Comparison of ENCODE assay signal across 29 mouse cellular contexts in the genomic region with DNA sequence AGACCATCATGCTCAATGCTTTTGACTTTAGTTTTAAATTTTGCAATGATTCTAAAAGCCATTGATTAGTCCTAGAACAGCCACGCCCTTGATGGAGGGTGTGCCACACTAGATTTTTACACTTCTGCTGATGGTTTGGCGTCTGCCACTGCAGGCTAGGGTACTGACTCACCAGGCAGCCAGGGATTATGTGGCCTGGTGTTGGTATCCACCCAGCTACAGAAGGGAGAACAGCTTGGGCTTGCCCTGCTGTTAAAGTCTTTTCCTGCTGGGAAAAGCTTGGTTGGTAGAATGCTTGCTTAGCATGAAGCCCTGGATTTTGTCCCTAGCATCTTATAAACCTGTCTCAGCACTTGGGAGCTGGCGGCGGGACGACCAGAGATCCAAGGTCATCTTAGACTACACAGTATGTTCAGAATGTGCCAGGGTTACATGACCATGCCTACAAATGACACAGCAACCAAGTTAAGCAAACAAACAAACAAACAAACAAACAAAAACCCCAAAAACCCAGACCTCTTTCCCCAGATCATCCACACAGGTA. TPM values are rescaled to one million over a fixed set of nuclear protein-coding genes. Genes with fewer than 3 reads are reported as not detected.
DNase-seq lines count a peak whose midpoint lies in the region; ATAC-seq and TF ChIP-seq lines count a peak whose summit lies in the region.
"Had no signal": no experiment of that assay in that cellular context is flagged by ENCODE, and none has a peak within 500 bp of the region (broad histone marks: within the 10 kb centered on the region; RNA-seq: fewer than 3 reads in every experiment).

No protein-coding gene starts in this region.

- H3K36me3 ChIP-seq in kidney, embryonic 15.5 days = peaks cover 6% of the 10 kb centered on the region; the same call in 1 of the 2 replicates
- no peaks in the 10 kb centered on the region for H3K36me3 ChIP-seq in kidney, embryonic 16.5 days (ENCODE audit: insufficient read depth, low read length)
- no peaks in the 10 kb centered on the region for H3K36me3 ChIP-seq in small intestine, adult 2 months (ENCODE audit: control insufficient read depth, insufficient read depth, low read length)
- H3K36me3 ChIP-seq: hindbrain, embryonic 12.5 days; intestine, embryonic 15.5 days; liver, embryonic 13.5 days had no signal

- TF ChIP-seq CTCF in small intestine, adult 2 months (IDR thresholded peaks at IDR 0.05; ENCODE audit: extremely low read depth, insufficient read length, insufficient replicate concordance, low read depth, low read length) = no peak

- no peak for TF ChIP-seq POLR2A in small intestine, adult 2 months (IDR thresholded peaks at IDR 0.05; ENCODE audit: low read depth, low read length)

- no peak overlapping the region for H3K4me2 ChIP-seq in kidney, embryonic 15.5 days
- no peak overlapping the region for H3K4me2 ChIP-seq in kidney, embryonic 16.5 days (replicated peaks; ENCODE audit: low read depth, low read length)
- H3K4me2 ChIP-seq: heart, embryonic 11.5 days; hindbrain, embryonic 12.5 days; intestine, embryonic 15.5 days; limb, embryonic 15.5 days; liver, embryonic 13.5 days had no signal

- no peaks in the 10 kb centered on the region for H3K9me3 ChIP-seq in kidney, embryonic 15.5 days (replicated peaks)
- no peaks in the 10 kb centered on the region for H3K9me3 ChIP-seq in kidney, embryonic 16.5 days (ENCODE audit: low read length)
- H3K9me3 ChIP-seq: hindbrain, embryonic 12.5 days; intestine, embryonic 15.5 days; limb, embryonic 10.5 days; limb, embryonic 15.5 days; liver, embryonic 13.5 days had no signal

- peaks cover 9% of the 10 kb centered on the region for H3K4me1 ChIP-seq in kidney, embryonic 15.5 days
- H3K4me1 ChIP-seq in kidney, embryonic 16.5 days (ENCODE audit: insufficient read depth, low read length) = peaks cover 8% of the 10 kb centered on the region; the same call in 1 of the 2 replicates
- H3K4me1 ChIP-seq in small intestine, adult 2 months (ENCODE audit: control insufficient read depth, insufficient read depth, insufficient read length, low read length) = peaks cover 6% of the 10 kb centered on the region; the same call in 1 of the 2 replicates
- H3K4me1 ChIP-seq: hindbrain, embryonic 12.5 days; intestine, embryonic 15.5 days; liver, embryonic 13.5 days had no signal

- no peak overlapping the region for H3K27ac ChIP-seq in kidney, embryonic 15.5 days
- no peak overlapping the region for H3K27ac ChIP-seq in kidney, embryonic 16.5 days (ENCODE audit: low read length)
- H3K27ac ChIP-seq in small intestine, adult 2 months (ENCODE audit: insufficient read depth, low read depth, low read length) = peak overlapping the region; percentile 45; the same call in 1 of the 2 replicates
- H3K27ac ChIP-seq: hindbrain, embryonic 12.5 days; hindbrain, postnatal 0 days; intestine, embryonic 15.5 days; limb, embryonic 10.5 days; limb, embryonic 15.5 days; liver, embryonic 13.5 days; macrophage; stomach, postnatal 0 days had no signal

- WGBS in kidney, embryonic 15.5 days = 80% methylated on average over 5 of the region's 5 CpGs
- WGBS in kidney, embryonic 16.5 days = 83% methylated on average over 5 of the region's 5 CpGs
- WGBS in small intestine, adult 2 months = 60% methylated on average over 5 of the region's 5 CpGs

- no peak for ATAC-seq in kidney, embryonic 15.5 days (replicated peaks; ENCODE audit: low FRiP score)
- ATAC-seq in kidney, embryonic 16.5 days (ENCODE audit: low FRiP score, low TSS enrichment) = no peak
- ATAC-seq: forebrain, embryonic 14.5 days; hindbrain, postnatal 0 days; intestine, embryonic 15.5 days; lung, postnatal 0 days had no signal

- no peaks in the 10 kb centered on the region for H3K27me3 ChIP-seq in kidney, embryonic 15.5 days
- no peaks in the 10 kb centered on the region for H3K27me3 ChIP-seq in kidney, embryonic 16.5 days (ENCODE audit: insufficient read depth, low read length)
- H3K27me3 ChIP-seq in small intestine, adult 2 months (ENCODE audit: control insufficient read depth, insufficient read depth, low read length) = no peaks in the 10 kb centered on the region
- H3K27me3 ChIP-seq: hindbrain, embryonic 12.5 days; intestine, embryonic 15.5 days; limb, embryonic 15.5 days; liver, embryonic 13.5 days had no signal

- no peak overlapping the region for H3K9ac ChIP-seq in kidney, embryonic 15.5 days
- H3K9ac ChIP-seq in kidney, embryonic 16.5 days (replicated peaks; ENCODE audit: low read length) = no peak overlapping the region
- H3K9ac ChIP-seq: hindbrain, embryonic 12.5 days; intestine, embryonic 15.5 days; limb, embryonic 15.5 days; liver, embryonic 13.5 days had no signal

- DNase-seq in cerebellum, adult 11-12 months = peak; percentile 69
- DNase-seq in cerebellum, adult 8-10 months = no peak
- DNase-seq in kidney, adult 11 months = peak; percentile 65
- peak; percentile 59 to 75 for DNase-seq in kidney, postnatal 36 days
- no peak for DNase-seq in spleen, postnatal 10 days (ENCODE audit: low spot score in 2 of 2)
- DNase-seq: adrenal gland, postnatal 36 days; gastrocnemius, postnatal 25 days; heart, adult 18-20 months; heart, postnatal 36 days; liver, embryonic 13.5 days; lung, adult 18-20 months; midbrain, embryonic 14.5 days; right cerebral cortex, postnatal 25 days; spleen, adult 18-20 months; thymus, adult 18-20 months; thymus, postnatal 25 days had no signal

- H3K4me3 ChIP-seq in kidney, embryonic 15.5 days (replicated peaks) = no peak overlapping the region
- H3K4me3 ChIP-seq in kidney, embryonic 16.5 days (ENCODE audit: low read length) = no peak overlapping the region
- no peak overlapping the region for H3K4me3 ChIP-seq in small intestine, adult 2 months (ENCODE audit: low read depth, low read length)
- H3K4me3 ChIP-seq: hindbrain, embryonic 12.5 days; intestine, embryonic 15.5 days; limb, embryonic 10.5 days; limb, embryonic 15.5 days; liver, embryonic 13.5 days had no signal

RNA-seq across cellular contexts. Expression of gene Itgb5, which starts 33.8 kb away (rescaled TPM):
- 44.4 and 46.9 TPM in 2 replicates for polyA plus RNA-seq in kidney, embryonic 15.5 days (2015; fragmentation: Nextera tagmentation; extraction: Ambion mirVana)
- 14.1 and 16.8 TPM in 2 replicates for polyA plus RNA-seq in kidney, embryonic 16.5 days (2015; fragmentation: Nextera tagmentation; extraction: Ambion mirVana)
- 36.3 and 80.3 TPM in 2 replicates for polyA plus RNA-seq in small intestine, adult 2 months (2012; rRNA removed)

Comparison
In these comparisons a context has a peak if more than half of its experiments do, and no peak if none do; other contexts are left out.
1. DNase-seq: peak in cerebellum, adult 11-12 months (single experiment), kidney, adult 11 months (single experiment) and kidney, postnatal 36 days (2 of 2); none in cerebellum, adult 8-10 months (single experiment) and spleen, postnatal 10 days (0 of 2).